Comparison of ENCODE assay signal across 8 mouse cellular contexts in genomic region chr19:3850847-3851469, GRCm38 (mm10). TPM values are rescaled to one million over a fixed set of nuclear protein-coding genes. Genes with fewer than 3 reads are reported as not detected.
A peak's percentile ranks its signal among the peaks of the same experiment; 100 is the strongest.
DNase-seq lines count a peak whose midpoint lies in the region; ATAC-seq and TF ChIP-seq lines count a peak whose summit lies in the region.

No protein-coding gene starts in this region.

- TF ChIP-seq POLR2A in olfactory bulb, adult 2 months (IDR thresholded peaks at IDR 0.05; ENCODE audit: insufficient read depth, low read depth, low read length), result no peak

- no peaks in the 10 kb centered on the region; the same call in 1 of the 2 replicates for H3K36me3 ChIP-seq in erythroblast, embryonic 14.5 days (ENCODE audit: control insufficient read depth)
- H3K36me3 ChIP-seq in lung, embryonic 14.5 days (ENCODE audit: insufficient read depth), result no peaks in the 10 kb centered on the region

- H3K27ac ChIP-seq in lung, embryonic 14.5 days (ENCODE audit: low read depth), result peak overlapping the region; percentile 69; the same call in 1 of the 2 replicates
- peak overlapping the region; percentile 48; the same call in 1 of the 2 replicates for H3K27ac ChIP-seq in olfactory bulb, adult 2 months (ENCODE audit: insufficient read depth, low read depth, low read length)

- H3K4me2 ChIP-seq in lung, embryonic 14.5 days, result peak overlapping the region; percentile 84

- no peaks in the 10 kb centered on the region for H3K27me3 ChIP-seq in erythroblast, embryonic 14.5 days (ENCODE audit: control insufficient read depth)
- no peaks in the 10 kb centered on the region for H3K27me3 ChIP-seq in lung, embryonic 14.5 days (ENCODE audit: insufficient read depth, low read length)

- H3K9ac ChIP-seq in lung, embryonic 14.5 days, result peak overlapping the region; percentile 88

- peak; percentile 60 for DNase-seq in cerebellum, adult 11 months
- DNase-seq in urinary bladder, adult 2 months (ENCODE audit: low spot score), result peak; percentile 31
- DNase-seq in urinary bladder, postnatal 10 days (ENCODE audit: low spot score), result no peak
- DNase-seq in kidney, adult 18-20 months, result peak; percentile 84
- no peak for DNase-seq in lung, embryonic 14.5 days

- H3K4me3 ChIP-seq in erythroblast, embryonic 14.5 days (replicated peaks), result peak overlapping the region; percentile 80
- peak overlapping the region; percentile 90 for H3K4me3 ChIP-seq in lung, embryonic 14.5 days (ENCODE audit: low read depth, low read length)
- H3K4me3 ChIP-seq in olfactory bulb, adult 2 months (ENCODE audit: insufficient read depth, low read depth, low read length), result peak overlapping the region; percentile 76

- no peak for ATAC-seq in cerebellum, adult (ENCODE audit: insufficient number of reproducible peaks, low FRiP score, low TSS enrichment)
- no peak for ATAC-seq in lung, embryonic 14.5 days (ENCODE audit: insufficient read depth)

- no peaks in the 10 kb centered on the region for H3K9me3 ChIP-seq in erythroblast, embryonic 14.5 days (ENCODE audit: control insufficient read depth, low read length)
- H3K9me3 ChIP-seq in lung, embryonic 14.5 days (ENCODE audit: low read depth, low read length), result no peaks in the 10 kb centered on the region

- no peak for TF ChIP-seq CTCF in lung, embryonic 14.5 days (IDR thresholded peaks at IDR 0.05; ENCODE audit: low read depth)
- no peak for TF ChIP-seq CTCF in olfactory bulb, adult 2 months (IDR thresholded peaks at IDR 0.05; ENCODE audit: insufficient read depth, low read depth, low read length)

- 6% methylated on average over 19 of the region's 19 CpGs for WGBS in lung, embryonic 14.5 days
- WGBS in olfactory bulb, adult 2 months, result 10% methylated on average over 19 of the region's 19 CpGs

- peaks cover 36% of the 10 kb centered on the region for H3K4me1 ChIP-seq in erythroblast, embryonic 14.5 days (ENCODE audit: control insufficient read depth)
- peaks cover 14% of the 10 kb centered on the region for H3K4me1 ChIP-seq in lung, embryonic 14.5 days (ENCODE audit: insufficient read depth)
- H3K4me1 ChIP-seq in olfactory bulb, adult 2 months (ENCODE audit: control insufficient read depth, insufficient read depth, low read length), result peaks cover 15% of the 10 kb centered on the region

RNA-seq across cellular contexts. Expression of gene Chka, which starts 0.6 kb away (rescaled TPM):
- 49.2 and 63.0 TPM in 2 replicates for polyA plus RNA-seq in urinary bladder, adult 2 months (2012; rRNA removed)
- polyA plus RNA-seq in erythroblast, embryonic 14.5 days (2012), result 0.70 and 0.82 TPM in 2 replicates
- polyA plus RNA-seq in lung, embryonic 14.5 days (2014; fragmentation: Nextera tagmentation; extraction: Ambion mirVana), result 54.0 and 63.0 TPM in 2 replicates
- not detected in 2 replicates for polyA plus RNA-seq in olfactory bulb, adult 2 months (2012; ENCODE audit: insufficient read depth, insufficient read length, low replicate concordance, missing spikeins)

RNA-seq across cellular contexts. Expression of gene Tcirg1, which starts 56.0 kb away (rescaled TPM):
- polyA plus RNA-seq in urinary bladder, adult 2 months (2012; rRNA removed), result 88.3 and 112 TPM in 2 replicates
- 0.96 and 1.2 TPM in 2 replicates for polyA plus RNA-seq in erythroblast, embryonic 14.5 days (2012)
- 31.7 and 36.0 TPM in 2 replicates for polyA plus RNA-seq in lung, embryonic 14.5 days (2014; fragmentation: Nextera tagmentation; extraction: Ambion mirVana)
- not detected in 2 replicates for polyA plus RNA-seq in olfactory bulb, adult 2 months (2012; ENCODE audit: insufficient read depth, insufficient read length, low replicate concordance, missing spikeins)

Comparison
In these comparisons a context has a peak if more than half of its experiments do, and no peak if none do; other contexts are left out.
1. DNase-seq: peak in cerebellum, adult 11 months (single experiment), urinary bladder, adult 2 months (single experiment) and kidney, adult 18-20 months (single experiment); none in urinary bladder, postnatal 10 days (single experiment) and lung, embryonic 14.5 days (single experiment).
2. RNA of gene Chka, which starts 0.6 kb away (polyA plus RNA-seq): not detected in olfactory bulb, adult 2 months, 54.0 to 63.0 TPM in lung, embryonic 14.5 days and 49.2 to 63.0 TPM in urinary bladder, adult 2 months; 0.70 to 0.82 TPM in erythroblast, embryonic 14.5 days; every median in the first group is over 10 times any median in the second.
3. Peak in every context shown above with its lines, with median percentiles within 50 percentile points of each other: H3K4me3 ChIP-seq.